Mouse (Mus musculus): Measurements from ENCODE around the gene Anxa1. TPM values are rescaled to one million over a fixed set of nuclear protein-coding genes. Genes with fewer than 3 reads are reported as not detected.

Gene Anxa1
- polyA plus RNA-seq, 1 experiment: 2.3 TPM

GRCm38 (mm10) chr19:20403740-20404139, 13.0 kb upstream of the Anxa1 start:
- no peak for TF ChIP-seq POLR2A (IDR thresholded peaks at IDR 0.05; ENCODE audit: extremely low read depth, insufficient read depth, low read length)
- no peak for TF ChIP-seq CTCF (IDR thresholded peaks at IDR 0.05; ENCODE audit: extremely low read depth, insufficient read depth, low read length)
- Histone ChIP-seq H3K27ac (ENCODE audit: insufficient read depth, low read length) (no peak overlapping the region), H3K4me1 (ENCODE audit: control insufficient read depth, insufficient read depth, low read length) (no peaks in the 10 kb centered on the region), H3K4me3 (ENCODE audit: insufficient read depth, low read length) (no peak overlapping the region)

- H3K27ac ChIP-seq (ENCODE audit: insufficient read depth, low read length): no peak overlapping the region
- TF ChIP-seq CTCF (IDR thresholded peaks at IDR 0.05; ENCODE audit: extremely low read depth, insufficient read depth, low read length) (no peak), POLR2A (IDR thresholded peaks at IDR 0.05; ENCODE audit: extremely low read depth, insufficient read depth, low read length) (no peak)
- H3K4me1 ChIP-seq (ENCODE audit: control insufficient read depth, insufficient read depth, low read length): no peaks in the 10 kb centered on the region
- no peak overlapping the region for H3K4me3 ChIP-seq (ENCODE audit: insufficient read depth, low read length)
These were observed 12.5 kb upstream of the Anxa1 start for GRCm38 (mm10) chr19:20403219-20403618.

DNA sequence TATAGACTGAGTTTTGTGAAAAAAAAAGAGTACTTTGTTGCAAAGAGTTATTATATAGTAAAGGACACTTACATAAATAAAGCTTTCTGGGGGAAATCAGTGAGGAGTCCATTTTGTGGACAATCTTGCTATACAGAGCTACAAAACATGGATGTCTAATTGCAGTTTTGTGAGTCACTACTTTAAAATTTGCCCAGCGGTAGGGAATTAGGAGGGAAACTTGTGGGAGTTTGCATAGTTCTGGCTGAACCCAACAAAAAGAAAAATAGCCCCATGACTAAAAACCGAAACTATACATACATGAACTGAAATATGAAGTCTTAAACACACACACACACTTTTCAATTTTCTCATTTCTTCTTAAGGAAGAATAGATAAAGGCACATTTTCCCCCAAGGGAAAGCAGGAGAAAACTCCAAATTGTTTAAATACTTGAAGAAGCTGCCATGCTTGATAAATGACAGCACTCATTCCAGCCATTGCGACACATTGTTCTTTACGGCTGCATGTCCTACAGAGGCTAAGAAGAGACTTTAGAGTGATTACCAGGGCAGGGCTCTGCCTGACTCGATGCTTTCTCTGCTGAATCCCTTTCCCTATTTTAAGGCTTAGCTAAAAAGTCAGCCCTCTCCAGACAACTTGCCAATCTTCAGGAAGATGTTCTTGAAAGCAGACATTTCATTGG, 11.9 kb upstream of the Anxa1 start:
- Histone ChIP-seq H3K4me3 (ENCODE audit: insufficient read depth, low read length) (no peak overlapping the region), H3K27ac (ENCODE audit: insufficient read depth, low read length) (no peak overlapping the region), H3K4me1 (ENCODE audit: control insufficient read depth, insufficient read depth, low read length) (no peaks in the 10 kb centered on the region)
- TF ChIP-seq POLR2A (IDR thresholded peaks at IDR 0.05; ENCODE audit: extremely low read depth, insufficient read depth, low read length) (no peak), CTCF (IDR thresholded peaks at IDR 0.05; ENCODE audit: extremely low read depth, insufficient read depth, low read length) (no peak)

DNA sequence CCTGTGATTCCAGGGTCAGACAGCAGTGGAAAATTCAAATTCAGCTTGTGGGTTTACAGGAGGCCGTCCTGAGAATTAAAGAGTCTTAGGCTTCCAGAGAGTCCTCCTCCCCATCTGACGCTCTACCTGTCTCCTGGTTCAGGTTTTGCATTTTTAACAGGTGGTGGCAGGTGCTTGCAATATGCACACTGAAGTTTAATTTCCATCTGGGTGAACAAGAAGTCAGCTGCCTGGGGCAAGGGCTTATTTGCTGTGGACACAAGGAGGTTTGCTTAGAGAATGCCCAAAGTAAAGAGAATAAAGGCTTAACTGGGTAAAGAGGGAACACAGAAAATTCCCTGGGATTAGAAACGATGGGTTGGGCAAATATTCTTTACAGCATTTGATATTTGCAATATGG, 11.2 kb upstream of the Anxa1 start:
- H3K4me3 ChIP-seq (ENCODE audit: insufficient read depth, low read length): no peak overlapping the region
- H3K4me1 ChIP-seq (ENCODE audit: control insufficient read depth, insufficient read depth, low read length): no peaks in the 10 kb centered on the region
- TF ChIP-seq POLR2A (IDR thresholded peaks at IDR 0.05; ENCODE audit: extremely low read depth, insufficient read depth, low read length): no peak
- no peak for TF ChIP-seq CTCF (IDR thresholded peaks at IDR 0.05; ENCODE audit: extremely low read depth, insufficient read depth, low read length)
- no peak overlapping the region for H3K27ac ChIP-seq (ENCODE audit: insufficient read depth, low read length)

DNA sequence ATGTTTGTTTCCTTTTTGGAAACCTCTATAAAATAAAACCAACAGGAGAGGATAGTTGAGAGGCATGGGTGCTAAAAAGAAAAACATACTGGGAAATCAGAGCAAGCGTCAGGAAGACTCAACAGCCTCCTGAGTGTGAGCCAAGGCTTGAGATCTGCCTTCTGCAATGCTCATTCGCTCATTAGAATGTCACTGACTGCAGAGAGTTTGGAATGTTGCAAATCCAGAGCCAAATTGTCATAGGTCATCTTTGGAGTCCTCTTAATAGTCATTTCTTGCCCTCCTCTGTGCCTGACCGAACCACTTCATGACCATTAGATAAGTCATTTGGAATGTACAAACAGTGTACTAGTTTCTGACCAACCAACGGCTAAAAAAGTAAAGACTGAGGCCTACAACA, 8.4 kb upstream of the Anxa1 start:
- Histone ChIP-seq H3K27ac (ENCODE audit: insufficient read depth, low read length) (no peak overlapping the region), H3K4me3 (ENCODE audit: insufficient read depth, low read length) (no peak overlapping the region), H3K4me1 (ENCODE audit: control insufficient read depth, insufficient read depth, low read length) (no peaks in the 10 kb centered on the region)

DNA sequence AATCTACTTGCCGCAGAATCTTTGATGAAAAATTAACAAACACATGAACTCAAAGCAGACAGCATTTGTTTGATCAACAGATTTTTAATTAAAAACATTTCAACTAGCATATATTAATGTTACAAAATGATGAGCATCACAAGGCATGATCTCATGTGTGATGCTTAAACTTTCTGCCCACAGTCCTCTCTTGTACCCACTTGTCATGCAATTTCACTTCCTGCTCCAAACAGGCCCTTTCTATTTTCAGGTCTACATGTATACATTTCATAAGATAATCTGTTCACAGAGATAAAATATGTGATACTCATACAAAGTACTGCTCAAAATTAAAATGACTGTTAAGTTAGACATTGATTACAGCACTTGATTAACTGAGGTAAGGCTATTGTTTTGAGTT, 6.3 kb upstream of the Anxa1 start:
- Histone ChIP-seq H3K4me3 (ENCODE audit: insufficient read depth, low read length) (no peak overlapping the region), H3K27ac (ENCODE audit: insufficient read depth, low read length) (no peak overlapping the region), H3K4me1 (ENCODE audit: control insufficient read depth, insufficient read depth, low read length) (no peaks in the 10 kb centered on the region)
- TF ChIP-seq POLR2A (IDR thresholded peaks at IDR 0.05; ENCODE audit: extremely low read depth, insufficient read depth, low read length): no peak
- TF ChIP-seq CTCF (IDR thresholded peaks at IDR 0.05; ENCODE audit: extremely low read depth, insufficient read depth, low read length): no peak

More for the DNA sequence above, 8.4 kb upstream of the Anxa1 start:
- TF ChIP-seq CTCF (IDR thresholded peaks at IDR 0.05; ENCODE audit: extremely low read depth, insufficient read depth, low read length): no peak
- TF ChIP-seq POLR2A (IDR thresholded peaks at IDR 0.05; ENCODE audit: extremely low read depth, insufficient read depth, low read length): no peak

- Histone ChIP-seq H3K4me1 (ENCODE audit: control insufficient read depth, insufficient read depth, low read length) (no peaks in the 10 kb centered on the region), H3K4me3 (ENCODE audit: insufficient read depth, low read length) (no peak overlapping the region), H3K27ac (ENCODE audit: insufficient read depth, low read length) (no peak overlapping the region; the same call in 1 of the 2 replicates)
- TF ChIP-seq CTCF (IDR thresholded peaks at IDR 0.05; ENCODE audit: extremely low read depth, insufficient read depth, low read length): no peak
- no peak for TF ChIP-seq POLR2A (IDR thresholded peaks at IDR 0.05; ENCODE audit: extremely low read depth, insufficient read depth, low read length)
These were observed 3.0 kb upstream of the Anxa1 start for GRCm38 (mm10) chr19:20393556-20394274.

- H3K27ac ChIP-seq (ENCODE audit: insufficient read depth, low read length): no peak overlapping the region
- H3K4me1 ChIP-seq (ENCODE audit: control insufficient read depth, insufficient read depth, low read length): no peaks in the 10 kb centered on the region
- TF ChIP-seq CTCF (IDR thresholded peaks at IDR 0.05; ENCODE audit: extremely low read depth, insufficient read depth, low read length): no peak
- TF ChIP-seq POLR2A (IDR thresholded peaks at IDR 0.05; ENCODE audit: extremely low read depth, insufficient read depth, low read length): no peak
- no peak overlapping the region for H3K4me3 ChIP-seq (ENCODE audit: insufficient read depth, low read length)
These were observed 1.0 kb downstream of the Anxa1 start for GRCm38 (mm10) chr19:20389723-20390122.

DNA sequence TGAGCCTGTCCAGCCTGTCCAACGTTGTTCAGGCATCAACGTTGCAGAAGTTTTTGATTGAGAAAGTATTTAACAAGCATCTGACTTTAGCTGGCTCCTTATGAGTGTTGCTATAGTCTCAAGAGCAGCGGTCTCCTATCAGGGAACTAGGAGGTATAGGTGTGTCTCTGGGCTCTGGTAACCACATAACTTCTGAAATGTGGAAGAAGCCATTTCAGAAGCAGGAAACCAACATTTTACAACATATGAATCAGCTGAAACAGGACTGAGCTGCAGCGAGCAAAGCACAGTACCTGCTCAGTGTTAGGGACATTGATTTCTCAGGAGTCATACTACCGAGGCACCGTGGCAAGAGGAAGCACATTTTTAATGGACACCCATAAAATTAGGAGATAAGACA, 1.5 kb downstream of the Anxa1 start:
- no peak overlapping the region for H3K4me3 ChIP-seq (ENCODE audit: insufficient read depth, low read length)
- no peak for TF ChIP-seq CTCF (IDR thresholded peaks at IDR 0.05; ENCODE audit: extremely low read depth, insufficient read depth, low read length)
- no peak for TF ChIP-seq POLR2A (IDR thresholded peaks at IDR 0.05; ENCODE audit: extremely low read depth, insufficient read depth, low read length)
- no peaks in the 10 kb centered on the region for H3K4me1 ChIP-seq (ENCODE audit: control insufficient read depth, insufficient read depth, low read length)
- no peak overlapping the region for H3K27ac ChIP-seq (ENCODE audit: insufficient read depth, low read length)

GRCm38 (mm10) chr19:20388276-20388675, 2.5 kb downstream of the Anxa1 start:
- no peak for TF ChIP-seq CTCF (IDR thresholded peaks at IDR 0.05; ENCODE audit: extremely low read depth, insufficient read depth, low read length)
- no peak for TF ChIP-seq POLR2A (IDR thresholded peaks at IDR 0.05; ENCODE audit: extremely low read depth, insufficient read depth, low read length)
- Histone ChIP-seq H3K4me3 (ENCODE audit: insufficient read depth, low read length) (no peak overlapping the region), H3K27ac (ENCODE audit: insufficient read depth, low read length) (no peak overlapping the region), H3K4me1 (ENCODE audit: control insufficient read depth, insufficient read depth, low read length) (no peaks in the 10 kb centered on the region)
